Mouse (Mus musculus): Measurements from ENCODE around the gene Dnal4.

GRCm38 (mm10) chr15:79810997-79811396 lies 33.3 kb upstream of the Dnal4 start:
- TF ChIP-seq GATA1 (IDR thresholded peaks at IDR 0.05; ENCODE audit: low read length) (no peak), TAL1 (IDR thresholded peaks at IDR 0.05; ENCODE audit: low read length) (no peak)
